Mouse (Mus musculus): Measurements from ENCODE around the gene Vti1a. TPM values are rescaled to one million over a fixed set of nuclear protein-coding genes. Genes with fewer than 3 reads are reported as not detected.
A peak's percentile ranks its signal among the peaks of the same experiment; 100 is the strongest.

Gene Vti1a
- polyA plus RNA-seq, 1 experiment, result 7.8 TPM

DNA sequence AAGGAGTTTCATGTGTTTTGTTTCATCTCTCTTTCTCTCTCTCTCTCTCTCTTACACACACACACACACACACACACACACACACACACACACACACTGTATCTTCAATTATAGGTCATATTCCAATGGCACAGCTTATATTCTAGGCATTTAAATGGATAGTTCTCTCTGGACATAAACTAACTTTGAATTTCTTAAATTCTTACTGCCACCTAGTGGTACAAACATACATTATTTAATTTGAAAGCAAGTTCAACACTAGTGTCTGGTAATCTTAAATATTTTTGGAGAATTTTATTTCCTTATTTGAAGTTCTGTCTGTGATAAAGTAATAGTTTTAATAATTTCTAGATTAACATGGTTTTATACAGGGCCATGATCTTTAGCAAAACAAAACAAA, 11.1 kb upstream of the Vti1a start:
- DNase-seq (ENCODE audit: low read depth, low spot score), result no peak

DNA sequence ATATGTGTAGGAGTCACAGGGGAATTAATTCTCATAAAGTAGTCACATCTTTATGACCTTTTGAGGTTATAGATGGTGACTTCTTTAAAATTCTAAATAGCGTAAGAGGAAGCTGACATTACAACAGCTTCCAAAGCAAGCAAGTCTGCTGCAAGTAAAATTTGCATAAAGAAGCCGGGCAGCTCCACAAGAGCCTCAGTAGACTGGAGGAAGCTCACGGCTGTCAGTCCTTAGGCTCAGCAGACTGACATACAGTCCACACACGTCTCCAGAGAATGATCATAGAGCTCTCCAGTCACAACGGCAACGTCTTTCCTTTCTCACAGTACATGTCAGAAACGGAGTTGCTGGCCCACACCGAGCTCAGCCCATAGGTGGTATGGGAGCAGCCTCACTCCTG, 4.2 kb upstream of the Vti1a start:
- 92% methylated on average over 8 of the region's 8 CpGs for WGBS
- no peak for DNase-seq (ENCODE audit: low read depth, low spot score)

DNA sequence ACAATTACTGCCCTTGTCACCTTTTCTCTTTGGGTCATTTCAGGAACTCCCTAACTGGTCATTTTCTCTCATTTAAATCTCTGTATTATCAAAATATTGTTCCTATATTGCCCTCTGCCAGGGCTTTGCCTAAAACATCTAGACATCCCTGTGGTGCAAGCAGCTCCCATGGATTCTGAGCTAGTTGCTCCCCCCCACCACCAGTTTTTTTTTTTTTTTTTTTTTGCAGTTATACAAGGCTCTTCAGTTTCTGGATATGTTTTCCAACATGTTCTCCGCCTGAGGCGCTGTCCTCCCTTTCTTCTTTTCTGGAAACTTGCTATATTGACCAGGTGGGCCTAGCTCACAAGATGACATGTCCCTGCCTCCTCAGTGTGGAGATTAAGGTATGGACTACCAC, 2.4 kb upstream of the Vti1a start:
- WGBS, result 93% methylated on average over 2 of the region's 2 CpGs
- no peak for DNase-seq (ENCODE audit: low read depth, low spot score)

DNA sequence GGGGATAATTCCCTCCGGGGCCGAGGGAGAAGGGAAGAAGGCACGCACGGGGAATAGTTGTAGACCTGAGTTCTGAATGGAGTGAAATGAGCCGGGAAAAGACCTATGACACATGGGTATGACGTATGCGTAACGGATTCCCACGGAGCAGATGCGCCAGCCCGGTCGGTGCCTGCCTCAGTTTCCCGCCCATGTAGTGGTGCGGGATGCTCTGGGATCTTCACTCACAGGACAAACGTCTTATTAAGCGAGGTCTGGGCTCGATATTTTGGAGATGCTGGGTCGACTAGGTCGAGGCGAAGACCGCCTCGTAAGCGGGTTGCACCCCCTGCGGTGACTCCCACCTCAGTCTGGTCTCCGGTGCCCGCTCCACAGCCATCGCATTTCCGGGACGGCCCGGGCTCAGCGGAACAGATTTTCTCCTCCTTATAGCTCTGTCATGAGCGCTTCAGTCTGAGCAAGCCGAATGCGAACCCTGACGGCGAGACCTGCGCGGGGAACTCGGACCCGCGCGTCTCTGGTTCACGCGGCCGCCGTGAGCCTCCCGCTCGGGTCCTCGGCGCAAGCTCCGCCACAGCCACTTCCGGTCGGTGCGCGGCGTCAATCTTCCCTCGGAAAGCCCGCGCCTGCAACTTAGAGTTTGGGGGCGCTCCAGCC, 515 bp upstream of the Vti1a start, which contains the start of gene Zdhhc6:
Gene Zdhhc6, minus strand, starts transcription at position 581 of the 657 bp plus-strand sequence.
- WGBS, result under 1% methylated on average over 60 of the region's 60 CpGs
- peak; percentile 40 for DNase-seq (ENCODE audit: low read depth, low spot score)

DNA sequence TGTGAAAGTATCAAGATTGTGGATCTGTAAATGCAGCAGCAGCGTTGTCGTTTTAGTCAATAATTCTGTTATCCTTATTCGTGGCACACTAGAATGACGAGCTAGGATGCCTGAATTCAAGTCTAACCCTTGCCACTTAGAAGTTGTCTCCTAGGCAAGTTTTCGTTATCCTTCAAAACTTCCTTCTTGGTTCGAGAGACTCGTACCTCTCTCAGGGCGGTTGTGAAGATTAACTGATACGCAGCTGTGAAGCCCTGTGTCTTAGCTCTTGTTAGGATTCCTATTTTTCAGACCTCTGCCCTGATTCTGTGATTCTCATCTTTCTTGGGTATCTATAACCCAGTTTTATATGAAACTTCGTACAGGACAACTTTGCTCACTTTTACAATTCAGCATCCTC, 806 bp downstream of the Vti1a start:
- WGBS, result 21% methylated on average over 10 of the region's 10 CpGs
- DNase-seq (ENCODE audit: low read depth, low spot score), result no peak

DNA sequence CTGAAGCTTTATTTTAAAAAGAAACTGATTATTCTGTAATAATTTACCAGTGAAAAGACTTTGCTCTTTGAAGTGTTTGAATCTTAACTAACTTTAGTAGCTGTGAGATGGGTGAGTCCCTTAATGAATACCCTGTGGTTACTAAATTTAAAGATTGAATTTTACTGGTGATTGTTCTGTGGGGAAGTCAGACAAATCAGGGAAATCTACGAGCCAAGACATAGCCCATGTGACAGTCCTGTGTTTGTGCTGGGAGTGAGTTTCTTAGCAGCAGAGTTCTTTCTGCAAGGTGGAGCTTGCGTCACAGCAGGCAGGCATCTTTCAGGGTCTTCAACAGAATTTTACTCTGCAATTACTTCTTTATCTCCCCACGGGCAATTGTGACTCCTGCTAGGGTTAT, 2.9 kb downstream of the Vti1a start:
- 75% methylated on average over 3 of the region's 3 CpGs for WGBS
- DNase-seq (ENCODE audit: low read depth, low spot score), result no peak

DNA sequence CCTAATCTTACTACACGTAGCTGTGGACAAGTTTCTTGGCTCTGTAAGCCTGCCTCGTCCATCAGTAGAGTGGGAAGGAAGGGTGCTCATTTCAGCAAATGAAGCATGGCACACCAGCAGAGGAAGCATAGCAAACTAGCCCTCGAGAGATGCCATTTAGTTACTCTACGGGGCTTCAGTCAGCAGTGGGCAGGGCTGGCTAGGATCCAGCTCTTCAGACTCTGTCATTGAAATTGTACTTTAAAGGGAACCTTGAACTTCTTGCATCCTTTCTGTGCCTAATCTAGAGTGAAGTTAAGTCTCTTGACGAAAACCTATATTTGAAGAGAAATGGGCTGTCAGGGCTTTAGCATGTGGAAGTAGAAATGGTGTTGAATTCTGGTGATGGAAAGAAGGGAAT, 3.4 kb downstream of the Vti1a start:
- DNase-seq (ENCODE audit: low read depth, low spot score), result no peak
- 71% methylated on average over 5 of the region's 5 CpGs for WGBS

DNA sequence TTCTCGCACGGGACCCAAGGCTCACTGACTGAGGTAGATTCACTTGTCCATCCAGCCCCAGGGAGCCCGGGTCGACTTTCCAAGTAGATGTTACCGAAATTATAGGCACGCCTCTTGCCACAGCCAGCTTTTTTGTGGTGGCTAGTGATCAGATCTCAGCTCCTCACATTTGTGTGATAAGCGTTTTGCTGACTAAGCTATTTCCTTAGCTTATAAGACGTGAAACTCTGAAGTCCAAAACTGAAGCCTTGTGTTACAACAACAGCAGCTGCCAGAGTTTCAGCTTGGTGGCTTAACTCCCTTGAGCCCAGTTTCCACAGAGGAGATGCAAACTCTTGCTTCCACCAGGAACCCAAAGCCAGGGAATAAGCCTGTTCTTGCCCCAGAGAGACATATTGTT, 6.5 kb downstream of the Vti1a start:
- no peak for DNase-seq (ENCODE audit: low read depth, low spot score)
- WGBS, result 91% methylated on average over 8 of the region's 8 CpGs

DNA sequence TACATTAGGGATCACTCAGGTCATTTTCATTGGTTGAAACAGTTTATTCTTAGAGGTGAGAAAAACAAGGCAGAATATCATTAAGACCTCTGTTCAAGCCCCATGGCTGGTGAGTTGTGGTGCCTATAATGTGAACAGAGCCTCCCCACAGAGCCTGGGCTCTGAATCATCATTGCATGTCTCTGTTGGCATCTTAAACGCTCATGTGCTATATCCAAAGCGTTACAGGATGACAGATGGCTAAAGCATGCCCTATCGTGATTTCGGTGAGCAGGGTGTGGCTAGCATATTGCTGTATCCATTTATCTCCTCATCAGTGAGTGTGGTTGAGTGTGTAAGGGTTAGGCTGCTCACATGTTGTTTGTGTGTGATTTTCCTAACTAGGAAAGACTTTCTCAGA, 11.4 kb downstream of the Vti1a start:
- WGBS, result 83% methylated on average over 4 of the region's 4 CpGs
- DNase-seq (ENCODE audit: low read depth, low spot score), result no peak

DNA sequence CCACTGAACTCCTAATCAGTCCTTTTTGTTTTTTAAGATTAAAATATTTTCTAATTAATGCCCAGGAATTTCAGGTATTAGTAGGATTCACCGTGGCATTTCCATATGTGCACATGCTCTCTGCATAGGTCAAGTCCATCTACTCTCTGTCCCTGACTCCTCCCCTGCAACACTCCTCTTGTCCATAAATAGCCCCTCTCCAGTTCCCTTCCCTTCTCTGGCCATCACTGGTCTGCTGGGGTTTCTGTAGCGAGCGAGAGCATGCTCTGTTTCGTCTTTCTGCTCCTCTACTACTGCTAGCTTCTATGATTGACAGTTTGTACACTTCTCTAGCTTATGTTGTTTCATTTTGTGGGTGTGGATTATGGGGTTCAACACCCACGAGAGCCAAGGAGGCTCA, 15.7 kb downstream of the Vti1a start:
- WGBS, result 90% methylated on average over 5 of the region's 5 CpGs
- no peak for DNase-seq (ENCODE audit: low read depth, low spot score)

DNA sequence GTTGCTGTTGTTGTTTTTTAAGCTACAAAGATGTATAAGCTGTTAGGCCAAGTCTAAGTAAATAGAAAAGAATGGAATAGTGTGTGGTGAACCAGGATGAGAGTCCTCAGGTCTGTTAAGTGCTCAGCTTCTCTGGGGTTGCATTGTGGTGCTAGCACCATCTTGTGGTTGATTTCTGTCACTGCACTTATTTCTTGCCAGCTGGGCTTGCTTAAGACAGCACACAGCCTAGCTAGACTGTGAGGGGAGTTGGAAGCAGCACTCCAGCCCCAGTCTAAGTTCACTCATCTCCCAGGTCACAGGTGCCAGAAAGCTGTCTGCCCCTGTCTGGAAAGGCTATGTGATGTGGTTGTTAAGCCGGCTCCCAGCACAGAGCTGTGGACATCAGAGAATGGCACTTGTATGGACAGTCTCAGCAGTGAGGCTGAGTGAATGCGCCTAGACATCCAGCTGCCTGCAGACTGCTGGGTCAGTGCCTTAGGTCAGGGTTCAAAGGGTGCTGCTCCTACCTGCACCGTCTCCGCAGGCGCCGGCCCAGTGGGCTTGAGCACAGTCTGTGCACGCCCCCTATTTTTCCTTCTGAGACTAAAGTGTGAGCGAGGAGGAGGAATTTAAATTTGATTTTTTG, 16.7 kb downstream of the Vti1a start:
- no peak for DNase-seq (ENCODE audit: low read depth, low spot score)
- 94% methylated on average over 8 of the region's 8 CpGs for WGBS

DNA sequence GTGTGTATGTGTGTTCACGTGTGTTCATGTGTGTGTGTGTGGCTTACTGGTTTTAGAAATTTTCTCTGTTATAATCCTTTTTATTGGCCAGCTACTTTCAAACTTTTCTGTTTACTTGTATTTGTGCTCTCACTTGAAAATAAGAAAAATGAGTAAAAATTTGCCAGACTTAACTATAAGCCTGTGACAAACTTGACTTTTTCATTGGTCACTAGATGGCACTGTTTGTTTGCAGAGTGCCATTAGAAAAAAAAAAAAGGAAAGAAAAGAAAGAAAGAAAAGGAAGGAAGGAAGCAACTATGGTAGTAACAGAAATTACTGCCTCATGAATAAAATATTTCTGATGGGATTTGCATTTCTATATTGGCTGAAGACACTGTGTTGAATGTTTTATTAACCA, 19.8 kb downstream of the Vti1a start:
- DNase-seq (ENCODE audit: low read depth, low spot score), result no peak
- 95% methylated on average over 1 of the region's 1 CpGs for WGBS

DNA sequence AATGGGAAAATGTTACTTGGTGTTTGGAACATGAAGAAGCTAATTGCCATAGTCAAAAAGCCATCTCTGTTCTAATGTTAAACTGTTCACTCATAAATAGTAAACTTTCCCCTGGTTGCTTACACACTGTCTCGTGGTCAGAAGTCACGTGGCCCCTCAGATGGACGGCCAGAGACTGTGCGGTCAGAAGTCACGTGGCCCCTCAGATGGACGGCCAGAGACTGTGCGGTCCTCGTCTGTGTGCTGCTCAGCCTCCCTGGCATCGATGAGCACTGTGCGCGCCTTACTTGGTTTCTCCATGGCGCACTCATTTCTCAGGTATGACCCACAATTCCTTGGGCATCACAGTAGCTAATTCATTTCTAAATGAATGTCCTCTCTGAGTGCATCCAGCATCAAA, 20.3 kb downstream of the Vti1a start:
- WGBS, result 78% methylated on average over 12 of the region's 12 CpGs
- DNase-seq (ENCODE audit: low read depth, low spot score), result no peak

DNA sequence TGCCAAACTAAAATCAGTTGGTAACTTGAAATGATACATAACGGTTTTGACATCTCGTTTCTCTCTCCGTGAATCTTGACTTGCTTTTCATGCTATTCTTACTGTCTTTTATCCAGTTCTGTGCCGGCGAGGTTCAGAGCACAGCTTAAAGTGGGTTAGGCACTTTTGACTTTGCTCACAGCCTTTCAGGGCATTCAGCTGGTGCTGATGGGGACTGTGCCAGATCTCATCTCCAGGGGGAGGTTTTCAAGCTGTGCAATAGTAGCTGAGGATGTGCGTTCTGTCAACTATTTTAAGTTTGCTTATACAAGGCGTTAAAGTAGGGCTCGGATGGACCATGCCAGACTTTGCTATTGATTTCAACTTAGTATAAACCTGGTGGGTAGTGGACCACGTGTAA, 21.0 kb downstream of the Vti1a start:
- no peak for DNase-seq (ENCODE audit: low read depth, low spot score)
- 79% methylated on average over 9 of the region's 9 CpGs for WGBS

DNA sequence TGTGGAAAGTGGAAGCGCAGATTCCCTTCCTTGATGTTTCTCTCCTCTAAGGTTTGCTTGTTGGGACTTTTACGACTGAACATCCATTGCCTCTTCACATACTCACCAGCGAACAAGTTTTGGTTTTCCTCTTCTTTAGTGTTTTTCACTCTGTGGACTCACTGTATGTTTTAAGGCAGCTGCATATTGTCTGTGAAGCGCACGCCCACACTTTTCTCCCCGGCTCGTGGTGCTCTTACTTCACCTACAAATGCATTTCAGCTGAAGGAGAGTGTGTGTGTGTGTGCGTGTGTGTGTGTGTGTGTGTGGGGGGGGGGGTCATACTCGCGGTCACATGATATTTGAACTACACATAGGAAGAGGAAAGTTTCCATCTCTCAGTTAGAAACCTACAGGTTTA, 21.6 kb downstream of the Vti1a start:
- 77% methylated on average over 10 of the region's 10 CpGs for WGBS
- no peak for DNase-seq (ENCODE audit: low read depth, low spot score)

DNA sequence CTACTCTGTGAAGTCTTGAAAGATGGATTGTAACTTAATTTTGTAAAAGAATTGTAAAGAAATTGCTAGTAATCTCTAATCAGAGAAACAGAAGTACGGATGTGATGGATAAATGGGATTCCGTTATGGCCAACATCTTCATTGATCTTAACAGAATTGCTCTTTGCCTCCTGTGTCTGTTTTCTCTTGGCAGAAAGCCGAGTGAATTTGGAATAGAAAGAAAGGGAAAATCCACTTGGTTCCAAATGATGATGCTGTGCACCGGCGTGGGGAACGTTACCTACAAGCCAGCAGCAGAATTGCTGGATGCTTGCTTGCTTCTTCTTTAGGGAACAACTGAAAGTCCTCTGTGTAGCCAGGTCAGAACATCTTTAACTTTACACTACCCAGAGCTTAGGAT, 24.4 kb downstream of the Vti1a start:
- WGBS, result 91% methylated on average over 6 of the region's 6 CpGs
- DNase-seq (ENCODE audit: low read depth, low spot score), result no peak

DNA sequence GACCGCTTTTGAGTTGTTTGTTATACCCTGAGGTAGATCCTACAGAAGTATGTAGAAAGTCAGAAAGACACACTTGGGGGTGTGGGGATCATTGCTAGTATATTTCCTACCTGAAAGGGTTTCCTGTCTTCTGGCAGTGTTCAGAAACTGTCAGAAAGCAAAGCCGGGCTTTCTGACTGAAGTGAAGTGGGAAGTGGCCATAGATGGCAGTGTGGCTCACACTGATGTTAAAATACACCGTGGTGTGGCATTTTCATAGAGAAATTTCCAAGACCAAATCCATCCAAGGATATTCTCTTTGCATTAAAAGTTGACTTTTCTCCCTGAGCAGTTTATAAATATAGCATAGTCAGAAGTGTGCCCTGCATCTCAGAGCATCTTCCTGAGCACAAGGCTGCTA, 25.3 kb downstream of the Vti1a start:
- WGBS, result 69% methylated on average over 3 of the region's 3 CpGs
- DNase-seq (ENCODE audit: low read depth, low spot score), result no peak

DNA sequence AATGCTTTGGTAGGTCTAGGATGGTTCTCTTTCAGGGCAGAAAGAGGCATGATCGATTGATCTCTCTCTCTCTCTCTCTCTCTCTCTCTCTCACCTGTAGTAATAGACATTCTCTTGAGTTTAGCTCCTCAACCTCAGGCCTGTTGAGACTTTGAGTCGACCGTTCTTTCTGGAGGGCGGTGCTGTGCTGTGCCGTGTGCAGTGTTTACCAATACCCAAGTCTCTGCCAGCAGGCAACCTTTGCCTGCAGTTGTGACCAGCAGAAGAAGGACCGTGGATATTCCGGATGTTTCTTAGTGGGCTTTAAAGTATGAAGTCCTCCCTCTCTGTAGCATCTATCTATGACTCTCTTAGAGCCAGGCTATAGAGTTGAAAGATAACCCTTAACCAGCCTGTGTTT, 26.3 kb downstream of the Vti1a start:
- peak; percentile 35 for DNase-seq (ENCODE audit: low read depth, low spot score)
- 37% methylated on average over 7 of the region's 7 CpGs for WGBS

DNA sequence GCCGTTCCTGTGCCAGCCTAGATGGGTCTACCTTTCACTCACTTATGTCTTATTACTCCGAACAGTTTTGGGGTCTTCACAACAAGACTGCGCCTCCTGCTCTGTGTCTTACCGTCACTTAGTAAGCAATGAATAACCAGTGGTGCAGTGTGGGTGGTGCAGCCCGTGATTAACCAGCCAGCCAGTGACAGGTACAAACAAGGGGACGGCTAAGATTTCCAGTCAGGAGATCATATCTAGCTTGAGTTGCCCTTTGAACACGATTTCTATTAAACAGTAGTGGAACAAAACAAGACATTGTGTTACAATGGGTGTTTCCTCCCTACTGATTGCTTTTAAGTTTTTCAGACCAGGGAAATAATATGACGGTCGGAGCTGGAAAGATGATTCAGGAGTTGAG, 27.2 kb downstream of the Vti1a start:
- peak; percentile 29 for DNase-seq (ENCODE audit: low read depth, low spot score)
- 37% methylated on average over 9 of the region's 9 CpGs for WGBS

DNA sequence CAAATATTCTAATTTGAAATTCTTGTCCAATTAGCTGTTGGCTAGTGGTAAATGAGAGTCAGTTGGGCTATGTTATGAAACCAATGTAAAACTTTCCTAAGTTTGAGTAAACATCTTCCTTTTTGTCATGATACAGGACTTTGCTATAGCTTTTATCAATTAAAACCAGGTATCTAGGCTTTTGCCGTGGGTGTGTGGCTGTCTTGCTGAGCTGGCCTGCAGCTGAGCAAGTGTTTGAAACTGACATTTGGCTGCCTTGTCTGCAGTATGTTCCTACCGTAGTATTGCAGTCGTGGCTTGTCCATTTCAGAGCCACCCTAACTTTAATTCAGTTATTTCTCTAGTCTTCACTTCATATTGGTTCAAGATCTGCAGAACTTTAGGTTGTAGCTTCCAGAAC, 32.1 kb downstream of the Vti1a start:
- no peak for DNase-seq (ENCODE audit: low read depth, low spot score)
- WGBS, result 89% methylated on average over 3 of the region's 3 CpGs

DNA sequence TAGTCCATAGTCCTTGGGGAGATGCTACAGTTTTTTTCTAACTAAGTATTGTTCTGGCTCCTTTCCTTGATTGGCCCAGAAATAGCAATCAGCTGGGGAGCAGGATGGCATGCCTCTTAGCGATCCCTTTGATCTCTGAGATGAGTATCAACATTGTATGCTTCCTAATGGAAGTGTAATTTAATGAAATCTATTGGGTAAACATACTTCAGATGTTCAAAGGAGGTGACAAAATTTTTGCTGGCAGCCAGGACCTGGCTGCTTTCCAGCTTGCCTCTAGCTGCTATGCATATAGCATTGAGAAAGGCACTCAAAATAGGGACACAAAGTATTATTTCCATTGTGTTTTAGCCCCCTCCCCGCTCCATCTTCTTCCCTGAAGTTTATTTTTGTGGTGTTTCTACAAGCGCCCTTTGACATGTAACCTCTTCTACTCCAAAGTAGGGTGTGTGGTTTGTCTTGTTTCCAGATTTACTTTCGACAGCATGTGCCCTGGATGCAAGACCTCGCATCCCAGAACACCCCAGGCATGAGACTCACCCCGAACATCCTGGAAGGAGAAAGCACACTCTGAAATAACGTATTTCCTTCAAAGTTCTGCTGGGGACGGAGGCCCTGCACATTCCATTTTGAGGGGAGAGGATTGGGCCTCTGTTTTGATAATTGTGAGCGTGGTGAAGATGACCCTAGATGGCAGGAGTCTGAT, 34.7 kb downstream of the Vti1a start:
- DNase-seq (ENCODE audit: low read depth, low spot score), result no peak
- WGBS, result 87% methylated on average over 9 of the region's 9 CpGs
